Mouse (Mus musculus) cerebellum, adult 11 months (tissue): ENCODE measurements around the gene Kiz.
A peak's percentile ranks its signal among the peaks of the same experiment; 100 is the strongest.

ENCODE experiments used
- DNase-seq: peaks from one replicate; pipeline ENCODE4 v3.0.0; 2022

Kiz gene

GRCm38 (mm10) chr2:146985807-146986206, 130.1 kb downstream of the Kiz start:
- DNase-seq, result no peak

- no peak for DNase-seq
Observed at GRCm38 (mm10) chr2:146986429-146986828, 130.8 kb downstream of the Kiz start.

GRCm38 (mm10) chr2:147007265-147007664, 151.6 kb downstream of the Kiz start:
- DNase-seq, result no peak

GRCm38 (mm10) chr2:147009084-147009483, 153.4 kb downstream of the Kiz start:
- no peak for DNase-seq

- no peak for DNase-seq
Observed at GRCm38 (mm10) chr2:147010141-147010540, 154.5 kb downstream of the Kiz start.

GRCm38 (mm10) chr2:147010952-147011351, 155.3 kb downstream of the Kiz start:
- DNase-seq, result no peak

GRCm38 (mm10) chr2:147011474-147012140, 155.9 kb downstream of the Kiz start:
- no peak for DNase-seq

- no peak for DNase-seq
Observed at GRCm38 (mm10) chr2:147012141-147012622, 156.5 kb downstream of the Kiz start.

- peak; percentile 93 for DNase-seq
Observed at GRCm38 (mm10) chr2:147012623-147013184, 157.0 kb downstream of the Kiz start, which contains the start of gene Xrn2. Xrn2 (plus strand) TSS chr2:147012996.

- no peak for DNase-seq
Observed at GRCm38 (mm10) chr2:147013194-147013969, 157.7 kb downstream of the Kiz start.

GRCm38 (mm10) chr2:147014101-147014886, 158.6 kb downstream of the Kiz start:
- no peak for DNase-seq
